Mouse (Mus musculus): Measurements from ENCODE around the gene Ppfia1.

The Ppfia1 gene

GRCm38 (mm10) chr7:144450661-144451060 is 102.9 kb downstream of the Ppfia1 start:
- in situ Hi-C loops (cut with MboI; ENCODE audit: low pct_unique_long_range_greater_than_20kb in 1 of 2, low sequenced_read_pairs in 2 of 2, unreplicated experiment in 1 of 2): no loop called here

GRCm38 (mm10) chr7:144449637-144450570 is 103.6 kb downstream of the Ppfia1 start:
- in situ Hi-C loops (cut with MboI; ENCODE audit: low pct_unique_long_range_greater_than_20kb in 1 of 2, low sequenced_read_pairs in 2 of 2, unreplicated experiment in 1 of 2): no loop called here

GRCm38 (mm10) chr7:144448186-144448585 is 105.3 kb downstream of the Ppfia1 start:
- in situ Hi-C loops (cut with MboI; ENCODE audit: low pct_unique_long_range_greater_than_20kb in 1 of 2, low sequenced_read_pairs in 2 of 2, unreplicated experiment in 1 of 2): no loop called here

- in situ Hi-C loops (cut with MboI; ENCODE audit: low pct_unique_long_range_greater_than_20kb in 1 of 2, low sequenced_read_pairs in 2 of 2, unreplicated experiment in 1 of 2): no loop called here
Observed at GRCm38 (mm10) chr7:144447146-144447545, 106.4 kb downstream of the Ppfia1 start.

GRCm38 (mm10) chr7:144444788-144445187 is 108.7 kb downstream of the Ppfia1 start:
- in situ Hi-C loops (cut with MboI; ENCODE audit: low pct_unique_long_range_greater_than_20kb in 1 of 2, low sequenced_read_pairs in 2 of 2, unreplicated experiment in 1 of 2): no loop called here

GRCm38 (mm10) chr7:144441976-144442375 is 111.6 kb downstream of the Ppfia1 start:
- in situ Hi-C loops (cut with MboI; ENCODE audit: low pct_unique_long_range_greater_than_20kb in 1 of 2, low sequenced_read_pairs in 2 of 2, unreplicated experiment in 1 of 2): no loop called here

GRCm38 (mm10) chr7:144441466-144441865 is 112.1 kb downstream of the Ppfia1 start:
- in situ Hi-C loops (cut with MboI; ENCODE audit: low pct_unique_long_range_greater_than_20kb in 1 of 2, low sequenced_read_pairs in 2 of 2, unreplicated experiment in 1 of 2): no loop called here

- in situ Hi-C loops (cut with MboI; ENCODE audit: low pct_unique_long_range_greater_than_20kb in 1 of 2, low sequenced_read_pairs in 2 of 2, unreplicated experiment in 1 of 2): no loop called here
Observed at GRCm38 (mm10) chr7:144438811-144439210, 114.7 kb downstream of the Ppfia1 start.

- in situ Hi-C loops (cut with MboI; ENCODE audit: low pct_unique_long_range_greater_than_20kb in 1 of 2, low sequenced_read_pairs in 2 of 2, unreplicated experiment in 1 of 2): no loop called here
Observed at GRCm38 (mm10) chr7:144432920-144433319, 120.6 kb downstream of the Ppfia1 start.

- in situ Hi-C loops (cut with MboI; ENCODE audit: low pct_unique_long_range_greater_than_20kb in 1 of 2, low sequenced_read_pairs in 2 of 2, unreplicated experiment in 1 of 2): loop anchor here in 1 of 2 experiments (5.0 kb wide), 1 partner anchor 210 kb away; no protein-coding TSS in a partner anchor
Observed at GRCm38 (mm10) chr7:144427460-144427859, 126.1 kb downstream of the Ppfia1 start.
